Mouse (Mus musculus) retina, postnatal 7 days (tissue): ENCODE measurements at regions not wholly inside any gene's neighbourhood (a gene's known extent, or its start where the extent isn't known, plus 50 kb on each side); places are given as distances from the start of the nearest gene placed in this dataset.

Experiments
- DNase-seq: peaks from one replicate; pipeline ENCODE4 v3.0.0-alpha.2; 2012; ENCODE audit warnings: low read depth, low spot score

DNA sequence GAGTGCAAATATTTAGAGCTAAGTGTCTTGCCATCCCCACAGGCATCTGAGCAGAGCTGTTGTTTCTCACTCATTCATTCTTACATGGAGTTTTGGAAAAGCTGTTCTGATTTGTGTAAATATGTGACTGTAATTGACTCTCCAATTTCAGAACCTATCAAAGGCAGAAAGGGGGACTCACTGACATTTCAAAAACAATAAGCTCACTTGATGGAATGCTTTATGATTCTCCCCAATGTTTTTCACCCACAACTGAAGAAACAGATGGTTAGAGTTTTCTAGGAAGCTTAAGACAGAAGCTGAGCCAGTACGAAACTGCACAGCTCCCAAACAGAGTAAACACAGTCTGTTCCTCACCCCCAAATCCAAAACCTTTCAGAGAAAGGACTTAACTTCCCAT lies 460.1 kb upstream of the Etaa1 start:
- DNase-seq = no peak

DNA sequence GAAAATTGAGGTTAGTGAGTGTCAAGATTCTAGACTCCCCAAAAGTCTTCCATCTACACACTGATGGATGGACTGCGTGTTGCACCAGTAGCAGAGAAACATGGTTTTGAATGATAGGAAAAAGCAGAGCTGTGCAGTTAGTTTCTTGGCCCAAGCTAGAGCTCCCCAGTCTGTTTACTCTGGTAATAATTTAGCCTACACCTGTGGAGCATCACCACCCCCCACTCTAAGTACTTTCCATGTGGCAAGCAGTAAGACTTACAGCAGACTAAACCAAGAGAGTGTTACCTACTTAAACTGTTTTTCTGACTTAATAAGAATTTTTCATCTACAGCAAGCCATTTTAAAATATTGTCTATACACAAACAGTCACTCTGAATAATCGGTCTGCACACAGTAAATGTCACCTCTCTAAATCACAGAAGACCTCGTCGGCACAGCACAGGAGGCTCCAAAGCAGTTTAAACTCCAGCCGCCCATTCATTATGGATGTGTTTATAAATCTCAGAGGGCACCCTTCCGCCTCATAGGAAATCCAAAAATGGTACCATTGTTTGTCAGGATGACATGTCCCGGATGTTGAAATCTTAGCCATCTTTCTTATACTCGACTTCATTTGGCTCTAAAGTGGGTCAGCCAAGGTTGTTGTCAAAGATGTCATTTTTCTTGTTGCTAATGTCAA lies 454.5 kb upstream of the Etaa1 start:
- no peak for DNase-seq

GRCm38 (mm10) chr11:18399561-18399960 lies 445.9 kb upstream of the Etaa1 start:
- no peak for DNase-seq

- DNase-seq = no peak
These were observed 442.7 kb upstream of the Etaa1 start for GRCm38 (mm10) chr11:18396397-18396796.

- no peak for DNase-seq
These were observed 442.0 kb upstream of the Etaa1 start for GRCm38 (mm10) chr11:18395631-18396030.

- no peak for DNase-seq
These were observed 419.2 kb upstream of the Etaa1 start for GRCm38 (mm10) chr11:18372813-18373332.

DNA sequence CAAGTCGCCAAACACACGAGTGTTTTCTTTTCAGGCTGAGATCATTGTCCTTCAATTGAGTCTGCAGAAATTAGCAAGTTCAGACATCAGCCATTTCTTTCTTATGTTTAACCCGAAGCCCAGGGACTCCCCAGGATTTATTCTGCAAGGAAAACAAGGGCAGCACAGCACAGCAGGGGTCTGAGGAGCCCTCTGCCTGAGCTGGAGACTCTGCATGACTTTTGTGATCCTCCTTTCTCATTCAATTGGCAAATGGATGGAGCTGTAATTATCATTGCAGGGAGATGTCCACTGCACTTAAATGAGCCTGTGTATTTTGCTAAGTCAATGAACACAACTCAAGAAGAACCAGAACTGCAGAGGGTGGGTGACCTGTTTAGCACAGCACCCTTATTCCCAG lies 417.6 kb upstream of the Etaa1 start:
- DNase-seq = no peak

- no peak for DNase-seq
These were observed 417.2 kb upstream of the Etaa1 start for GRCm38 (mm10) chr11:18370861-18371260.

DNA sequence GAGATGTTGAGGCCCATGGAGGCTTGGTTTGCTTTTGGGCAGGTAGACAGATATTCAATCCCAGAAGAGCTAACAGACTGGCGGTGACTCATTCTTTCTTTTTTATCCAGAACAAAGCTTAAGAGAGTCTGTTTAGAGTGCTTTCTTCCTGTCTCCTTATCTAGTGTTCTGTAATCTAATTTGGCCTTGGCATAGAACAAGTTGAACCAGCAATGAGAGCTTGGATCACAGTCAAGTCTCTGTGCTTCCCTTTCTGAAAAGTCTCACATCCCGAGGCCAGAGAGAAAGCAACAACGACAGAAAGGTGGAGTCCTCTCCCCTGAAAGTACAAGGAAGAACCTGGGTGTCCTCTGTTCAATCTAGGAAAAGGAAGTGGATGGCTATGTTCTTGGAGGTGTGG lies 401.2 kb upstream of the Etaa1 start:
- DNase-seq = no peak

DNA sequence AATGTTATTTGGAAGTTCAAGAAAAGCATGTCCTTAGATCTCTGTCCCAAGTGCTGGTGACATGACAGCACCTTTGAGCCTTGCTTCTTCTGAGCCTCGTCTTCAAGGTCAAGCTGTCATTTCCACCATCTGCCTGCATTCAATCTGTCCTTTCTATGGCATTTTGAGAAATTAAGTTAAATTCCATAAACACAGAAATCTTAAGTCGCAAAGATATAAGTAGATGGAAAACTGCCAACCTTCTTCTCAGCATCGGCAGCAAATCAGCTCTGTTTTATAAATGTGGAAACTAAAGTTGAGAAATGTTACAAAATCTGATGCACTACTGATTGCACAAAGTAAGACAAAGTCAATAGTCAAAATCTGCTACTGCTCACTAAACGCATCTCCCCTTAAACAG lies 400.5 kb upstream of the Etaa1 start:
- DNase-seq = no peak

- no peak for DNase-seq
These were observed 394.2 kb upstream of the Etaa1 start for GRCm38 (mm10) chr11:18347841-18348240.

DNA sequence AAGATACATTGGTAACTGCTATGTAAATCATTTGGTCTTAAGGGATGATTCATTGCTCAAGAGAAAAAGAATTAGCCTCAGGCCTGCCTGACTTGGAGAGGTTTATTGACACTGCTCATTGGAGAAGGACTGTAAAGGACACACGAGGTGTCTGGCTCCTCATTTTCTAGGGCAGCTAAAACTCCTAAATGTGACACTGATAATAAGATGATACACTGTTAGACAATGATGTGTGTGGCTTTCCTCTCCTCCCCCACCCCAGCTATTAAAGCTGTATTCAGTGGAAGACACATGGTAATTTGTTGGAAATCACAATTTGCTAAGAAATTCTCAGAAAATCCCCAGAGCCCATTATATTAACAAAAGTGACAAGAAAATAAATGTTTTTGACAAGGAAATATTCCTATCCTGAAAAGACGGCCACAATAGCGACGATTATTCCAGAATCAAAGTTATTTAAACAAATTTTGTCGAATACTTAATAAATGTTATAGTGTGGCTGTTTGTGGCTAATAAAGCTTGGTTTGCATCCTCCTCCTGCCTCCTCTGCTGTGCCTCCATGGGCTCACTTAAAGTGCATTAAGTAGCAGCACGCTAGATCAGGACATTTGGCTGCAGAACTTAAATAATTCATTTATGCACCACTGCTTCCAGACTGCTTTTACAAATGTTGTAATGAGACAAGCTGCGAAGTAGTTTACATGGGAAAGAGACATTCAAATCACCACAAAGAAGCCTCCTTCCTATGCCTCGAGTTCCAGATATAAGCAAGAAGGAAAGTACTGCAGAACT lies 360.0 kb upstream of the Etaa1 start:
- no peak for DNase-seq

GRCm38 (mm10) chr11:18296194-18297125 lies 342.8 kb upstream of the Etaa1 start:
- no peak for DNase-seq

- DNase-seq = no peak
These were observed 325.0 kb upstream of the Etaa1 start for GRCm38 (mm10) chr11:18278585-18279136.

DNA sequence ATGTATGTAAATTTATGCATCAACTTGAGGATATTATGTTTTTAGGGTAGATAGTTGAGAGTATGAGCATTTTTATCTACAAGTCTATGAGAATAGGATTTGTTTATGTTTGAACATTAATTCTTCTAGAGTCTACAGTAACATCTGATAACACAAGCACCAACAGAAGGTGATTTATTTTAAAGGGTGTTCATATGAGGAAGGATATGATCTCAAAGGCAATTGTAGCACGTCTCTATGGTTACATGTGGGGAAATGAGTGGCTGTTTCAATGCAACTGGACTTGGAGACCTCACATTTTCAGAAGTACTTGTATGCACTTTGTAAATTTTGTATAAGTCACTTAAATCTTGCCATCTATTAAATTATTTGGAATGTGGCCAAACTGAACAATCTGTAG lies 318.7 kb upstream of the Etaa1 start:
- DNase-seq = no peak

- DNase-seq = no peak
These were observed 312.5 kb upstream of the Etaa1 start for GRCm38 (mm10) chr11:18266161-18266560.

DNA sequence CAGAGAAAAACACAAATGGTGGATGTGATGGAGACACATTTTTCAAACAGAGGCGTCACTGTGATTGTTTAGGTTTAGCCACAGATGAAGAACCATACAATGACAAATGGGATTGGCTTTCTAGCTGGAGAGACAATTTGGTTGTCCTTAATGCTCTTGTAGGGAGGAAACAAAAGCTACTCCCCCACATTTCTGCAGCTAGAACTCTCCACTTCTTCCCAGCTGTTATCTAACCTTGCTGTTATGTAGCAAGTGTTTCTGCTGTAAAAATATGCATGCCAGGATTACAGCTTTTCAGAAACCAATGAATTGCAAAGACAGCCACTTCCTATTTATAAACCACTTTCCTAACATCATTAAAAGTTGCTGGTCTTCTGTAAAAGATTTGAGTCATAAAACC lies 309.2 kb upstream of the Etaa1 start:
- DNase-seq = no peak

DNA sequence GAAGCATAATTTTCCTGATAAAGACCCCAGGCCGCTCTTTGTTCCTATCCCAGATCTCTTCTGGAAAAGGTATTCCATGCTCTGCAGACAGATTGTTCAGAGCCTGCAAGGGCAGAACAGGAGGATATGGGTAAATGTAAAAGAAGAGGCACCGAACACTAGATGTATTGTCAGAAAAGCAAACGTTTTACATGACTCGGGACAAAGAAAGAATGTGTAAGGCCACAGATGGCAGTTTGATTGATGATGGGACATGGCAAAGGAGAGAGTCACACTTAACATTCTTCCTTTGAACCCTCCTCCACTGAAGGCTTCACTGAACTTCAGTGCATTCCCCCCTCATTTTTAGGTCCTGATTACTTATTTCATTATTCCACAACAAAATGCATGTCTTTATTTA lies 295.6 kb upstream of the Etaa1 start:
- DNase-seq = no peak

GRCm38 (mm10) chr11:18216762-18217161 lies 263.1 kb upstream of the Etaa1 start:
- DNase-seq = no peak

GRCm38 (mm10) chr11:18173028-18173427 lies 219.4 kb upstream of the Etaa1 start:
- DNase-seq = no peak

GRCm38 (mm10) chr11:18171207-18171776 lies 217.6 kb upstream of the Etaa1 start:
- no peak for DNase-seq
